Mouse (Mus musculus): Measurements from ENCODE around the gene Cacna1c. TPM values are rescaled to one million over a fixed set of nuclear protein-coding genes. Genes with fewer than 3 reads are reported as not detected.

The Cacna1c gene
- polyA plus RNA-seq, 1 experiment from 2014 or later: 2.3 TPM

DNA sequence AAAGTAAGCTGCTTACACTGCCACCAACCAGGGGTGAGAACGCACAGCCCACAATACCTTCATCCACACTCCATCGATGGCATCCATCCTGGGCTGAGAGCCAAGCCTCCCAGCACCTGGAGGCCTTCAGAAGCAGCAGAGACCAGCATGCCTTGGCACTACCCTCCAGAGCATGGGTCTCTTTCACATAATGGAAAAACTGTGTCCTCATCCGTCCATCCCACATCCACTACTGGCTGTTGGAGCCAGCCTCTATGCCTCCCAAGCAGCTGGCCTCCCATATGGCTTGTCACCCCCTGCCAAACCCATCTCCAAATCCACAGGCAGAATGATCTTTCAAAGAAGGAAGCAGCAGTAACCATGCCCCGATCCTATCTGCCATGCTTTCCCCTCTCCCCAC, 229.3 kb downstream of the Cacna1c start:
- Histone ChIP-seq H3K27ac (ENCODE audit: low read depth, low read length) (no peak overlapping the region), H3K4me2 (no peak overlapping the region), H3K9me3 (ENCODE audit: control insufficient read depth, low read length) (no peaks in the 10 kb centered on the region), H3K27me3 (replicated peaks; ENCODE audit: control insufficient read depth, insufficient read depth, low read length) (no peaks in the 10 kb centered on the region; the same call in 1 of the 2 replicates), H3K4me1 (replicated peaks; ENCODE audit: control insufficient read depth, insufficient read depth, low read length) (peaks cover 6% of the 10 kb centered on the region), H3K4me3 (ENCODE audit: low read depth, low read length) (no peak overlapping the region), H3K36me3 (ENCODE audit: control insufficient read depth, insufficient read depth, low read length) (no peaks in the 10 kb centered on the region), H3K9ac (ENCODE audit: low read depth, low read length) (no peak overlapping the region)
- whole genome bisulfite sequencing: 76% methylated on average over 4 of the region's 4 CpGs
- ATAC-seq (replicated peaks; ENCODE audit: low FRiP score) (no peak), DNase-seq (ENCODE audit: low spot score) (no peak)

DNA sequence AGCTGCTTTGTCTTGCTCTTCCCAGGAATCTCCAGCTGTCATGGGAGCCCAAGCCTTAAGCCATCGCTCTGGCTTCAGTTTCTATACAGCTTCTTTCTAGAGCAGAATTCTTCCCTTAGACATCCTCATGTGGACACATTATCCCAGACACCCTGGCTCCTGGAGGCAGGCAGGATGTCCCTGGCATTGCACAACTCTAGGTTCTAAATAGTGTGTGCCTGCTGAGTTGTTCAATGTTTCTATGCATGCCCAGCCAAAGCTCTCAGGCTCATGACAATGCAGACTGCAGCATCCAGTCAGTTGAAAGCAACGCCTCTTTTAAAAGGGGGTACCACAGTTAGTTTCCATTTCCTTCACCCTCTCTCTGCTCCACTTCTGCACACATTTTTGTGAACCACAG, 230.6 kb downstream of the Cacna1c start:
- no peak overlapping the region for H3K9ac ChIP-seq (ENCODE audit: low read depth, low read length)
- WGBS: 79% methylated on average over 2 of the region's 2 CpGs
- H3K36me3 ChIP-seq (ENCODE audit: control insufficient read depth, insufficient read depth, low read length): no peaks in the 10 kb centered on the region
- no peak overlapping the region for H3K27ac ChIP-seq (ENCODE audit: low read depth, low read length)
- DNase-seq (ENCODE audit: low spot score) (no peak), ATAC-seq (replicated peaks; ENCODE audit: low FRiP score) (no peak)
- no peak overlapping the region for H3K4me2 ChIP-seq
- peaks cover 6% of the 10 kb centered on the region for H3K4me1 ChIP-seq (replicated peaks; ENCODE audit: control insufficient read depth, insufficient read depth, low read length)
- H3K4me3 ChIP-seq (ENCODE audit: low read depth, low read length): no peak overlapping the region
- no peaks in the 10 kb centered on the region for H3K27me3 ChIP-seq (replicated peaks; ENCODE audit: control insufficient read depth, insufficient read depth, low read length)
- H3K9me3 ChIP-seq (ENCODE audit: control insufficient read depth, low read length): no peaks in the 10 kb centered on the region

DNA sequence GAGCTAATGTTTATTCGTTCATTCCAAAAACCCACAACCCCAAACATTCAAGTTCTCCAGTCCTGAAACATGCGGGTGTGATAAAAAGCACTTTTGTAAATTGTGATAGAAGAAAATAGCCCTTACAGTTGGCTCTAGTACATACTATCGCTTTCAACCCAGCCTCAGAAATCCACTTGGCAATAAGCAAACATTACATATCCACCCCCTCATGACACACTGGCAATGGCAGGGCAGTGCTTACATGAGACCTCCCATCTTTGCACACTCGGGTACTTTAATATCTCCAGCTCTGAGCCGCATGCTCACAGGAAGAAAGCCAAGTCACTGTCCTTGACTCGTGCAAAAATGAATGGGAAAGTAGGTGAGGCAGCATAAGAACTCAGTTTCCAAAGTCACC, 232.4 kb downstream of the Cacna1c start:
- H3K9ac ChIP-seq (ENCODE audit: low read depth, low read length): no peak overlapping the region
- no peaks in the 10 kb centered on the region for H3K27me3 ChIP-seq (replicated peaks; ENCODE audit: control insufficient read depth, insufficient read depth, low read length)
- no peaks in the 10 kb centered on the region for H3K36me3 ChIP-seq (ENCODE audit: control insufficient read depth, insufficient read depth, low read length)
- no peaks in the 10 kb centered on the region for H3K9me3 ChIP-seq (ENCODE audit: control insufficient read depth, low read length)
- H3K27ac ChIP-seq (ENCODE audit: low read depth, low read length): no peak overlapping the region
- WGBS: 76% methylated on average over 6 of the region's 6 CpGs
- no peak overlapping the region for H3K4me2 ChIP-seq
- ATAC-seq (replicated peaks; ENCODE audit: low FRiP score) (no peak), DNase-seq (ENCODE audit: low spot score) (no peak)
- H3K4me3 ChIP-seq (ENCODE audit: low read depth, low read length): no peak overlapping the region
- peaks cover 3% of the 10 kb centered on the region for H3K4me1 ChIP-seq (replicated peaks; ENCODE audit: control insufficient read depth, insufficient read depth, low read length)

- ATAC-seq (replicated peaks; ENCODE audit: low FRiP score) (no peak), DNase-seq (ENCODE audit: low spot score) (no peak)
- Histone ChIP-seq H3K4me3 (ENCODE audit: low read depth, low read length) (no peak overlapping the region), H3K27ac (ENCODE audit: low read depth, low read length) (no peak overlapping the region), H3K9me3 (ENCODE audit: control insufficient read depth, low read length) (no peaks in the 10 kb centered on the region), H3K27me3 (replicated peaks; ENCODE audit: control insufficient read depth, insufficient read depth, low read length) (no peaks in the 10 kb centered on the region), H3K4me2 (no peak overlapping the region), H3K9ac (ENCODE audit: low read depth, low read length) (no peak overlapping the region), H3K36me3 (ENCODE audit: control insufficient read depth, insufficient read depth, low read length) (no peaks in the 10 kb centered on the region), H3K4me1 (replicated peaks; ENCODE audit: control insufficient read depth, insufficient read depth, low read length) (peaks cover 2% of the 10 kb centered on the region; the same call in 1 of the 2 replicates)
- 53% methylated on average over 5 of the region's 5 CpGs for WGBS
Measured at GRCm38 (mm10) chr6:118963283-118963682, 232.9 kb downstream of the Cacna1c start.

DNA sequence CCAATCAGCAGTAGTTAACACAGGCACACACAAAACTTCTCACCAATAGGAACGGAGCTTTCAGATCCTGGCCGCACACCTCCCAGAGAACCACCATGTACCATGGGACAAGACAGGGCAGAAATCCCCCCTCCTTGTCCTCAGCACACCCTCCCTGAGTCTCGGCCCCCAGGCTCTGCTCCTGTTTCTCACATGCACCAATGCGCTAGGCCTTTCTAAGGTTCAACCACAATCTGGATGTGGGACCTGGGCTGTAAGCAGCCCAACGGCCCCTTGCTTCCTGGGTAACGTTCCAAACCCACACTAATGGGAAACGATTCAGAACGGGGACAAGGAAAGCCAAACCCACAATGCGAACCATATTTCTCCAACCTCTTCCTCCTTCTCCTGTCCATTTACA, 237.7 kb downstream of the Cacna1c start:
- Histone ChIP-seq H3K4me3 (ENCODE audit: low read depth, low read length) (no peak overlapping the region), H3K4me2 (no peak overlapping the region), H3K9ac (ENCODE audit: low read depth, low read length) (no peak overlapping the region), H3K9me3 (ENCODE audit: control insufficient read depth, low read length) (no peaks in the 10 kb centered on the region), H3K27ac (ENCODE audit: low read depth, low read length) (no peak overlapping the region), H3K36me3 (ENCODE audit: control insufficient read depth, insufficient read depth, low read length) (no peaks in the 10 kb centered on the region), H3K27me3 (replicated peaks; ENCODE audit: control insufficient read depth, insufficient read depth, low read length) (no peaks in the 10 kb centered on the region), H3K4me1 (replicated peaks; ENCODE audit: control insufficient read depth, insufficient read depth, low read length) (peaks cover 2% of the 10 kb centered on the region; the same call in 1 of the 2 replicates)
- no peak for ATAC-seq (replicated peaks; ENCODE audit: low FRiP score)
- DNase-seq (ENCODE audit: low spot score): no peak
- 86% methylated on average over 9 of the region's 9 CpGs for WGBS

DNA sequence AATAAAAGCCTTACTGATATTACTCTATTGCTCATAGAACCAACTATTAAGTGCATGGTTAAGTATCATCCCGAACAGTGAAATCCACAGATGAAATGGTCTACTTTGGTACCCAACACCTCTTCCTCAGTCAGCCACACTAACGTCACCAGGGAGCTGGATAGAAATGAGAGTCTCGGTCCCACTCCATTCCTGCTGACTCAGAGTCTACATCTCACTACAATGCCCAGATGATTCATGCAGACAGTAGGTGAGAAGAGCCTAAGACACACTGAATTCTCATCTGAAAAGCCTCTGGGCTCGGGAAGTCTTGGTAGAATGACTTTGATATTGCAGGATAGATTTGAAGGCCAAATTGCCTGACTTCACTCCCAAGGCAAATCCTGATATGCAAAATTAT, 240.0 kb downstream of the Cacna1c start:
- Histone ChIP-seq H3K4me2 (no peak overlapping the region), H3K36me3 (ENCODE audit: control insufficient read depth, insufficient read depth, low read length) (no peaks in the 10 kb centered on the region), H3K9ac (ENCODE audit: low read depth, low read length) (no peak overlapping the region), H3K27ac (ENCODE audit: low read depth, low read length) (no peak overlapping the region), H3K4me3 (ENCODE audit: low read depth, low read length) (no peak overlapping the region), H3K9me3 (ENCODE audit: control insufficient read depth, low read length) (no peaks in the 10 kb centered on the region), H3K27me3 (replicated peaks; ENCODE audit: control insufficient read depth, insufficient read depth, low read length) (no peaks in the 10 kb centered on the region), H3K4me1 (replicated peaks; ENCODE audit: control insufficient read depth, insufficient read depth, low read length) (no peaks in the 10 kb centered on the region)
- ATAC-seq (replicated peaks; ENCODE audit: low FRiP score) (no peak), DNase-seq (ENCODE audit: low spot score) (no peak)
- 75% methylated on average over 4 of the region's 4 CpGs for WGBS

DNA sequence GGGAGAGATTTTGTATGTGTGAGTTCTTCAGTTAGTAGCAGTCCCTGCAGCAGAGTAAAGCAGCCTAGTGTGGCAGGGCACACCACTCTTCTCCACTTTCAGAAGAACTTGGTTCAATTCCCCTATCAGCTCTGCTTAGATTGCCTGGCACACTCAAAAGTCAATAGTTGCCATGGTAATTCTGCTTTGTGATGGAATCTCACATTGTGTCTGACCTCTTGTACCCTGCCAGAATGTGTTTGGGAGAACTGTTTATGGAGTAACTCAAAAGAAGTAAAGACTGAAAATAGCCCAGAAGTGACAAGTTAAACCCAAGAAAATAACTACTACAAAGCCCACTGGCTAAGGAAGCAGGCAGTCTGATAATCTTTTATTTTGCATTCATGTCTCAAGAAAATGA, 240.4 kb downstream of the Cacna1c start:
- Histone ChIP-seq H3K4me1 (replicated peaks; ENCODE audit: control insufficient read depth, insufficient read depth, low read length) (no peaks in the 10 kb centered on the region), H3K4me2 (no peak overlapping the region), H3K27me3 (replicated peaks; ENCODE audit: control insufficient read depth, insufficient read depth, low read length) (no peaks in the 10 kb centered on the region), H3K4me3 (ENCODE audit: low read depth, low read length) (no peak overlapping the region), H3K27ac (ENCODE audit: low read depth, low read length) (no peak overlapping the region), H3K36me3 (ENCODE audit: control insufficient read depth, insufficient read depth, low read length) (no peaks in the 10 kb centered on the region), H3K9ac (ENCODE audit: low read depth, low read length) (no peak overlapping the region), H3K9me3 (ENCODE audit: control insufficient read depth, low read length) (no peaks in the 10 kb centered on the region)
- DNase-seq (ENCODE audit: low spot score) (no peak), ATAC-seq (replicated peaks; ENCODE audit: low FRiP score) (no peak)

DNA sequence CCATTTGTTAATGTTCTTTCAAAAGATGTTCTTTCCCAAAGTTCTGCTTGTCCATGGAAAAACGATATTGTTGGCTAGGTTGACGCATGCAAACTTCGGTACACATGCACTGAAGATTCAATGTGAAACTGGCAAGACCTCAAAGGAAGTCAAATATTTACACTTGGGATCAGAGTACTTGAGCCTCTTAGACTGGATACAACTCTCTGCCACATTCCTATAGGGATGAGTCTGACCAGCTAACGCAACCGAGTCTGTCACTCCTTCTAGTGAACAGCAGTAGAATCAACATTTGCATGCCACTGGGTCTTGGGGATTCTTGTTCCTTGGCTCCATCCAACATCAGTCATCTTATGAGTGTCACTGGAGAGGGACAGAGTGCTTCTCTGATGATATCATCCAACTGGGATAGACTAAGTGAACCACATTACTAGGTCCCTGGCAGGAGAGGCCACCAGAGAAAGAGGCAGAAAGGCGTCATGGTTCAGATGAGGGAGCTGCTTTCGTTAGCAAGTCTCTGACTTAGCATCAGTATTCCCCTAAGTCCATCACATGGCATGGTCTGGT, 241.1 kb downstream of the Cacna1c start:
- H3K4me1 ChIP-seq (replicated peaks; ENCODE audit: control insufficient read depth, insufficient read depth, low read length): peaks cover 4% of the 10 kb centered on the region; the same call in 1 of the 2 replicates
- no peak for ATAC-seq (replicated peaks; ENCODE audit: low FRiP score)
- H3K4me3 ChIP-seq (ENCODE audit: low read depth, low read length): no peak overlapping the region
- no peak overlapping the region for H3K27ac ChIP-seq (ENCODE audit: low read depth, low read length)
- H3K36me3 ChIP-seq (ENCODE audit: control insufficient read depth, insufficient read depth, low read length): no peaks in the 10 kb centered on the region
- no peaks in the 10 kb centered on the region for H3K9me3 ChIP-seq (ENCODE audit: control insufficient read depth, low read length)
- H3K4me2 ChIP-seq: no peak overlapping the region
- no peaks in the 10 kb centered on the region for H3K27me3 ChIP-seq (replicated peaks; ENCODE audit: control insufficient read depth, insufficient read depth, low read length)
- DNase-seq (ENCODE audit: low spot score): no peak
- WGBS: 82% methylated on average over 7 of the region's 7 CpGs
- H3K9ac ChIP-seq (ENCODE audit: low read depth, low read length): no peak overlapping the region

DNA sequence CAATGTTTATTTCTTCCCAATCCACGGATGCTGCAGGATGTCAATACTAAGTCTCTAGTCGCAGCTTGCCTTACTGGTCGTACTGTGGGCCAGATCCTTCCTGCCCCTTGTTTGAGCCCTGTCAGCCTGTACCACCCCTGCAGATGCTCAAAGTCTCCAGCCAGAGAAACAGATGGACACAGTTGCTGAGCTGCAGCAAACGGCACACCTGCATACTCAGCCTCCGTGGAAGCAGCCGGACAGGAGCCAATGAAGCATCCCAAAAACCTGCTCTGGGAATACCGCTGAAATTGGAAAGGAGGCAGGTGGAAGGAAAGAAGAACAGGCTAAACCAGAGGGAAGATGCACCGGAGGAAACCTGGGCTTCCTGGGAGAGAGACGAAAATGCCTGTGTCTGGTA, 243.8 kb downstream of the Cacna1c start:
- peaks cover 8% of the 10 kb centered on the region; the same call in 1 of the 2 replicates for H3K4me1 ChIP-seq (replicated peaks; ENCODE audit: control insufficient read depth, insufficient read depth, low read length)
- ATAC-seq (replicated peaks; ENCODE audit: low FRiP score): no peak

More for the DNA sequence above, 243.8 kb downstream of the Cacna1c start:
- Histone ChIP-seq H3K9ac (ENCODE audit: low read depth, low read length) (no peak overlapping the region), H3K4me3 (ENCODE audit: low read depth, low read length) (no peak overlapping the region), H3K27ac (ENCODE audit: low read depth, low read length) (no peak overlapping the region), H3K36me3 (ENCODE audit: control insufficient read depth, insufficient read depth, low read length) (no peaks in the 10 kb centered on the region), H3K9me3 (ENCODE audit: control insufficient read depth, low read length) (no peaks in the 10 kb centered on the region), H3K27me3 (replicated peaks; ENCODE audit: control insufficient read depth, insufficient read depth, low read length) (no peaks in the 10 kb centered on the region), H3K4me2 (no peak overlapping the region)
- 82% methylated on average over 9 of the region's 9 CpGs for WGBS
- DNase-seq (ENCODE audit: low spot score): no peak
